Mouse (Mus musculus): ENCODE results near the gene Rps21. TPM values are rescaled to one million over a fixed set of nuclear protein-coding genes. Genes with fewer than 3 reads are reported as not detected.
A peak's percentile ranks its signal among the peaks of the same experiment; 100 is the strongest.
"Not testable (repeated sequence)": the region's sequence is repeated elsewhere in the genome, so short reads cannot be mapped to it uniquely, and the experiment has no call there.

Gene Rps21
- polyA plus RNA-seq, 1 experiment from 2014 or later = 745 TPM

GRCm38 (mm10) chr2:180257963-180258865, 1.0 kb downstream of the Rps21 start:
- ATAC-seq (ENCODE audit: insufficient number of reproducible peaks, insufficient read depth, low FRiP score, low read depth) = no peak
- H3K9me3 ChIP-seq (ENCODE audit: control insufficient read depth, low read depth, low read length) = no peaks in the 10 kb centered on the region
- H3K4me1 ChIP-seq (ENCODE audit: control insufficient read depth, insufficient read depth, low read length) = 0 out of 2 replicates have a peak, but pooled peaks cover 7% of the 10 kb centered on the region
- peak overlapping the region; percentile 77; the same call in 1 of the 2 replicates for H3K27ac ChIP-seq (ENCODE audit: low read length)
- H3K36me3 ChIP-seq (ENCODE audit: control insufficient read depth, insufficient read depth, low read length) = peaks cover 30% of the 10 kb centered on the region
- H3K4me3 ChIP-seq (ENCODE audit: low read depth, low read length) = peak overlapping the region; percentile 90
- H3K9ac ChIP-seq (replicated peaks; ENCODE audit: low read depth, low read length) = peak overlapping the region; percentile 82
- H3K27me3 ChIP-seq (ENCODE audit: control insufficient read depth, insufficient read depth, low read length) = no peaks in the 10 kb centered on the region
- 48% methylated on average over 11 of the region's 11 CpGs for WGBS
- peak overlapping the region; percentile 82 for H3K4me2 ChIP-seq (replicated peaks; ENCODE audit: low read depth, low read length)

- not testable (repeated sequence) for H3K4me2 ChIP-seq (replicated peaks; ENCODE audit: low read depth, low read length); H3K27me3 ChIP-seq (ENCODE audit: control insufficient read depth, insufficient read depth, low read length); H3K4me3 ChIP-seq (ENCODE audit: low read depth, low read length); H3K9ac ChIP-seq (replicated peaks; ENCODE audit: low read depth, low read length); H3K4me1 ChIP-seq (ENCODE audit: control insufficient read depth, insufficient read depth, low read length); ATAC-seq (ENCODE audit: insufficient number of reproducible peaks, insufficient read depth, low FRiP score, low read depth); H3K9me3 ChIP-seq (ENCODE audit: control insufficient read depth, low read depth, low read length); H3K27ac ChIP-seq (ENCODE audit: low read length)
- H3K36me3 ChIP-seq (ENCODE audit: control insufficient read depth, insufficient read depth, low read length) = peaks cover 32% of the 10 kb centered on the region
- WGBS = 73% methylated on average over 10 of the region's 10 CpGs
These were observed 1.8 kb downstream of the Rps21 start for GRCm38 (mm10) chr2:180258951-180259484.

GRCm38 (mm10) chr2:180259826-180260609, 2.8 kb downstream of the Rps21 start:
- peaks cover 38% of the 10 kb centered on the region for H3K36me3 ChIP-seq (ENCODE audit: control insufficient read depth, insufficient read depth, low read length)
- H3K4me1 ChIP-seq (ENCODE audit: control insufficient read depth, insufficient read depth, low read length); H3K4me3 ChIP-seq (ENCODE audit: low read depth, low read length); H3K27ac ChIP-seq (ENCODE audit: low read length); H3K4me2 ChIP-seq (replicated peaks; ENCODE audit: low read depth, low read length); H3K9me3 ChIP-seq (ENCODE audit: control insufficient read depth, low read depth, low read length); ATAC-seq (ENCODE audit: insufficient number of reproducible peaks, insufficient read depth, low FRiP score, low read depth); H3K27me3 ChIP-seq (ENCODE audit: control insufficient read depth, insufficient read depth, low read length); H3K9ac ChIP-seq (replicated peaks; ENCODE audit: low read depth, low read length): not testable (repeated sequence)
- 69% methylated on average over 17 of the region's 17 CpGs for WGBS

GRCm38 (mm10) chr2:180260610-180261480, 3.7 kb downstream of the Rps21 start:
- Histone ChIP-seq H3K27me3 (ENCODE audit: control insufficient read depth, insufficient read depth, low read length) (no peaks in the 10 kb centered on the region), H3K9me3 (ENCODE audit: control insufficient read depth, low read depth, low read length) (no peaks in the 10 kb centered on the region), H3K9ac (replicated peaks; ENCODE audit: low read depth, low read length) (no peak overlapping the region), H3K36me3 (ENCODE audit: control insufficient read depth, insufficient read depth, low read length) (peaks cover 38% of the 10 kb centered on the region), H3K4me2 (replicated peaks; ENCODE audit: low read depth, low read length) (no peak overlapping the region), H3K4me1 (ENCODE audit: control insufficient read depth, insufficient read depth, low read length) (0 out of 2 replicates have a peak, but pooled peaks cover 7% of the 10 kb centered on the region), H3K27ac (ENCODE audit: low read length) (no peak overlapping the region), H3K4me3 (ENCODE audit: low read depth, low read length) (no peak overlapping the region)
- 50% methylated on average over 8 of the region's 8 CpGs for WGBS
- ATAC-seq (ENCODE audit: insufficient number of reproducible peaks, insufficient read depth, low FRiP score, low read depth) = no peak

- no peaks in the 10 kb centered on the region for H3K27me3 ChIP-seq (ENCODE audit: control insufficient read depth, insufficient read depth, low read length)
- no peak overlapping the region for H3K4me3 ChIP-seq (ENCODE audit: low read depth, low read length)
- no peak overlapping the region for H3K27ac ChIP-seq (ENCODE audit: low read length)
- peaks cover 41% of the 10 kb centered on the region for H3K36me3 ChIP-seq (ENCODE audit: control insufficient read depth, insufficient read depth, low read length)
- H3K4me1 ChIP-seq (ENCODE audit: control insufficient read depth, insufficient read depth, low read length) = 0 out of 2 replicates have a peak, but pooled peaks cover 7% of the 10 kb centered on the region
- H3K9me3 ChIP-seq (ENCODE audit: control insufficient read depth, low read depth, low read length) = no peaks in the 10 kb centered on the region
- 85% methylated on average over 7 of the region's 7 CpGs for WGBS
- no peak for ATAC-seq (ENCODE audit: insufficient number of reproducible peaks, insufficient read depth, low FRiP score, low read depth)
- no peak overlapping the region for H3K4me2 ChIP-seq (replicated peaks; ENCODE audit: low read depth, low read length)
- H3K9ac ChIP-seq (replicated peaks; ENCODE audit: low read depth, low read length) = no peak overlapping the region
These were observed 4.7 kb downstream of the Rps21 start for GRCm38 (mm10) chr2:180261901-180262300.

- H3K9me3 ChIP-seq (ENCODE audit: control insufficient read depth, low read depth, low read length) = no peaks in the 10 kb centered on the region
- no peaks in the 10 kb centered on the region for H3K27me3 ChIP-seq (ENCODE audit: control insufficient read depth, insufficient read depth, low read length)
- no peak overlapping the region for H3K4me3 ChIP-seq (ENCODE audit: low read depth, low read length)
- 0 out of 2 replicates have a peak, but pooled peaks cover 7% of the 10 kb centered on the region for H3K4me1 ChIP-seq (ENCODE audit: control insufficient read depth, insufficient read depth, low read length)
- 67% methylated on average over 3 of the region's 3 CpGs for WGBS
- H3K4me2 ChIP-seq (replicated peaks; ENCODE audit: low read depth, low read length) = no peak overlapping the region
- no peak overlapping the region for H3K9ac ChIP-seq (replicated peaks; ENCODE audit: low read depth, low read length)
- no peak for ATAC-seq (ENCODE audit: insufficient number of reproducible peaks, insufficient read depth, low FRiP score, low read depth)
- no peak overlapping the region for H3K27ac ChIP-seq (ENCODE audit: low read length)
- peaks cover 41% of the 10 kb centered on the region for H3K36me3 ChIP-seq (ENCODE audit: control insufficient read depth, insufficient read depth, low read length)
These were observed 5.3 kb downstream of the Rps21 start for GRCm38 (mm10) chr2:180262441-180262840.

GRCm38 (mm10) chr2:180262891-180263290, 5.7 kb downstream of the Rps21 start:
- no peak overlapping the region for H3K27ac ChIP-seq (ENCODE audit: low read length)

More at GRCm38 (mm10) chr2:180262891-180263290, 5.7 kb downstream of the Rps21 start:
- no peak for ATAC-seq (ENCODE audit: insufficient number of reproducible peaks, insufficient read depth, low FRiP score, low read depth)
- Histone ChIP-seq H3K9me3 (ENCODE audit: control insufficient read depth, low read depth, low read length) (no peaks in the 10 kb centered on the region), H3K4me1 (ENCODE audit: control insufficient read depth, insufficient read depth, low read length) (0 out of 2 replicates have a peak, but pooled peaks cover 7% of the 10 kb centered on the region), H3K4me3 (ENCODE audit: low read depth, low read length) (no peak overlapping the region), H3K4me2 (replicated peaks; ENCODE audit: low read depth, low read length) (no peak overlapping the region), H3K36me3 (ENCODE audit: control insufficient read depth, insufficient read depth, low read length) (peaks cover 41% of the 10 kb centered on the region), H3K9ac (replicated peaks; ENCODE audit: low read depth, low read length) (no peak overlapping the region), H3K27me3 (ENCODE audit: control insufficient read depth, insufficient read depth, low read length) (no peaks in the 10 kb centered on the region)
- 84% methylated on average over 10 of the region's 10 CpGs for WGBS
